9 mouse cellular contexts compared by ENCODE assay signal in genomic region chr14:118385529-118385932, GRCm38 (mm10).
A peak's percentile ranks its signal among the peaks of the same experiment; 100 is the strongest.
DNase-seq lines count a peak whose midpoint lies in the region; ATAC-seq and TF ChIP-seq lines count a peak whose summit lies in the region.
"Had no signal": no experiment of that assay in that cellular context is flagged by ENCODE, and none has a peak within 500 bp of the region (broad histone marks: within the 10 kb centered on the region; RNA-seq: fewer than 3 reads in every experiment).

No protein-coding gene starts in this region.

- H3K27me3 ChIP-seq in kidney, embryonic 15.5 days, result no peaks in the 10 kb centered on the region

- H3K27ac ChIP-seq in kidney, embryonic 15.5 days, result no peak overlapping the region
- H3K27ac ChIP-seq in gastrocnemius, adult 2 months, result no peak overlapping the region

- WGBS in kidney, embryonic 15.5 days, result 4% methylated on average over 7 of the region's 7 CpGs

- peak; percentile 86 for ATAC-seq in kidney, embryonic 15.5 days (replicated peaks; ENCODE audit: low FRiP score)
- ATAC-seq in megakaryocyte, adult 5-6 weeks (ENCODE audit: poor library complexity, severe bottlenecking), result 0 out of 2 replicates have a peak, but pooled peaks have one; percentile 18
- ATAC-seq: Patski had no signal

- no peak for DNase-seq in kidney, adult 11 months
- DNase-seq in embryo, embryonic 10.5 days (ENCODE audit: low spot score), result peak; percentile 57
- peak; percentile 6 for DNase-seq in heart, postnatal 4 days
- no peak for DNase-seq in MN1 (ENCODE audit: low spot score)
- no peak for DNase-seq in spleen, adult 12 weeks (ENCODE audit: low spot score)
- no peak for DNase-seq in gastrocnemius, adult 2 months

- intact Hi-C loops in gastrocnemius, adult 2 months (cut with DNase I), result no loop called here

- no peak for TF ChIP-seq CTCF in gastrocnemius, adult 2 months (IDR thresholded peaks at IDR 0.05)

- peaks cover 7% of the 10 kb centered on the region for H3K4me1 ChIP-seq in kidney, embryonic 15.5 days

- no peak overlapping the region for H3K9ac ChIP-seq in kidney, embryonic 15.5 days

- H3K9me3 ChIP-seq in kidney, embryonic 15.5 days (replicated peaks), result no peaks in the 10 kb centered on the region

- H3K4me2 ChIP-seq in kidney, embryonic 15.5 days, result peak overlapping the region; percentile 58

- H3K36me3 ChIP-seq in kidney, embryonic 15.5 days, result no peaks in the 10 kb centered on the region

- peak overlapping the region; percentile 31 for H3K4me3 ChIP-seq in kidney, embryonic 15.5 days (replicated peaks)
- H3K4me3 ChIP-seq in gastrocnemius, adult 2 months, result no peak overlapping the region

Comparison
In these comparisons a context has a peak if more than half of its experiments do, and no peak if none do; other contexts are left out.
1. DNase-seq: peak in embryo, embryonic 10.5 days (single experiment) and heart, postnatal 4 days (single experiment); none in kidney, adult 11 months (single experiment), MN1 (single experiment), spleen, adult 12 weeks (single experiment) and gastrocnemius, adult 2 months (single experiment).